Mouse (Mus musculus) embryonic facial prominence, embryonic 11.5 days (tissue): ENCODE measurements around the gene Ncl. TPM values are rescaled to one million over a fixed set of nuclear protein-coding genes. Genes with fewer than 3 reads are reported as not detected.

Source experiments
- ATAC-seq: fragments of 200-750 bp; cut with Nextera tagmentation; replicated peaks from 2 replicates; pipeline ENCODE4 v1.8.0; 2017; ENCODE audit warnings: low read depth; ENCODE audit not compliant: insufficient number of reproducible peaks, low FRiP score, low TSS enrichment
- DNase-seq: peaks from one replicate; pipeline ENCODE4 v3.0.0-alpha.2; 2015; ENCODE audit warnings: low spot score
- H3K27ac ChIP-seq: fragments of 300-500 bp; sonication (generic); replicated peaks from 2 replicates; pipeline ENCODE4 v1.5.1; 2014; ENCODE audit warnings: mild to moderate bottlenecking, low read depth, low read length, control low read depth
- H3K27me3 ChIP-seq: fragments of 300-500 bp; sonication (generic); 2 replicates; pipeline ENCODE4 v1.6.1; 2014; ENCODE audit warnings: mild to moderate bottlenecking, low read length, moderate library complexity, mixed read lengths; ENCODE audit not compliant: control insufficient read depth, insufficient read depth
- H3K36me3 ChIP-seq: fragments of 300-500 bp; sonication (generic); replicated peaks from 2 replicates; pipeline ENCODE4 v1.6.1; 2014; ENCODE audit warnings: low read depth, mild to moderate bottlenecking, low read length, moderate library complexity, mixed read lengths; ENCODE audit not compliant: control insufficient read depth, insufficient read depth
- H3K4me1 ChIP-seq: fragments of 300-500 bp; sonication (generic); 2 replicates; pipeline ENCODE4 v1.6.1; 2014; ENCODE audit warnings: low read length, mixed read lengths; ENCODE audit not compliant: control insufficient read depth, insufficient read depth
- H3K4me2 ChIP-seq: fragments of 300-500 bp; sonication (generic); 2 replicates; pipeline ENCODE4 v1.6.1; 2014; ENCODE audit warnings: low read depth, mild to moderate bottlenecking, control low read depth, low read length, moderate library complexity
- H3K4me3 ChIP-seq: fragments of 300-500 bp; sonication (generic); 2 replicates; pipeline ENCODE4 v1.5.1; 2014; ENCODE audit warnings: low read depth, low read length, control low read depth
- H3K9ac ChIP-seq: fragments of 300-500 bp; sonication (generic); replicated peaks from 2 replicates; pipeline ENCODE4 v1.6.1; 2014; ENCODE audit warnings: mild to moderate bottlenecking, control low read depth, low read length
- H3K9me3 ChIP-seq: fragments of 300-500 bp; sonication (generic); replicated peaks from 2 replicates; pipeline ENCODE4 v1.6.1; 2016; ENCODE audit warnings: mild to moderate bottlenecking, low read length, inconsistent platforms, mixed read lengths; ENCODE audit not compliant: control insufficient read depth
- WGBS: fragments of 180-500 bp; shearing (Covaris S2); extraction: QIAGEN DNeasy Blood & Tissue Kit; methylation state at CpG from one replicate; pipeline ENCODE4 v1.1.7; 2014; 5-methylcytosine and 5-hydroxymethylcytosine counted together
- polyA plus RNA-seq: library from polyadenylated mRNA; unstranded; fragments of >200 nt; fragmentation: Nextera tagmentation; extraction: Ambion mirVana; gene quantifications from 2 replicates; pipeline ENCODE4 v1.2.1, GENCODE M21; 2014

Gene Ncl
- 391 and 429 TPM in 2 replicates for polyA plus RNA-seq

DNA sequence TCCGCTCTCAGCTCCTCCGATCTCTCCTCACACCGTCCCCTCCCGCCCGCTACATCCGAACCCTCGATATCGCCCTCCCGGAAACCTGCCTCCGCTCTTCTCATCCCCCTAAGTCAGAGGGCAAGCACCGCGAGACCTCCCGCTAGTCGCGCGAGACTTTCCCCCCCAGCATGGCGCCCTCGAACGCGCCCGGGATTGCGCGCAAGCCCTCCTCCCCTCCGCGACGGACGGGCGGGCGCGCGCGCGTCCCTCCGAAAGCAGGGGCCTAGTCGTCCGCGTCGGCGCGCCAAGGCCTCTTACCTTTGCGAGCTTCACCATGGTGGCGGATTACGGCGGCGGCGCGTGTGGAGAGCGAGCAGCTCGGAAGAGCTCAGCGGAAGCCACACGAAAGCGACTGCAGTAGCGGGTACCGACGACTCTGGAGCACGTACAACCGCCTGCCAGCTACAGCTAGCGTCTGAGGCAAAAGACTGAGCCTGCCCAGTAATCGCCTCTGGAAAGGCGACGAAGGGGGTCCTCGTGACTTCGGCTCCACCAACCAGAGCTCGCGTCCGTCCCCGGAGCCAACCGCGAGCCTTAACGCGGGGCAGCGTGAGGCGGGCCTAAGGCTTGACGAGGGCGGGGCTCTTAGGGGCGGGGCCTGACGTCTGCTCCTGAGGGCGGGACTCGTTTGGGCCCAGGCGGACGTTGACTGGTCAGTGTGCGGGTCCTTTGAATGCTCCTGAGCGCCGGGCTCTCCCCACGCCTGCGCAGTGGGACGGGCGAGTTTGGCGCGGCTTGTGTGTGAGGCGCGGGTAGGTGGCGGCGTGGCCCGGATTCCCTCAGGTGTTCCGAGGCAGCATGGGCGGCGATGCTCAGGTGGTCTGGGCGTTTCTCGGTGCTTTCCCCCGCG, at the start of gene Ncl:
Gene Ncl, minus strand, starts transcription at position 495 of the 892 bp plus-strand sequence.
- Histone ChIP-seq H3K9me3 (no peaks in the 10 kb centered on the region), H3K27ac (peak within 1 kb of the TSS; percentile 90), H3K4me2 (peak within 1 kb of the TSS; percentile 73), H3K4me1 (no peaks in the 10 kb centered on the region), H3K36me3 (peaks cover 4% of the 10 kb centered on the region; the same call in 1 of the 2 replicates), H3K4me3 (peak within 1 kb of the TSS; percentile 68), H3K27me3 (no peaks in the 10 kb centered on the region), H3K9ac (peak within 1 kb of the TSS; percentile 91)
- ATAC-seq (peak; percentile 98), DNase-seq (peak; percentile 99)
- under 1% methylated on average over 97 of the region's 102 CpGs for WGBS

DNA sequence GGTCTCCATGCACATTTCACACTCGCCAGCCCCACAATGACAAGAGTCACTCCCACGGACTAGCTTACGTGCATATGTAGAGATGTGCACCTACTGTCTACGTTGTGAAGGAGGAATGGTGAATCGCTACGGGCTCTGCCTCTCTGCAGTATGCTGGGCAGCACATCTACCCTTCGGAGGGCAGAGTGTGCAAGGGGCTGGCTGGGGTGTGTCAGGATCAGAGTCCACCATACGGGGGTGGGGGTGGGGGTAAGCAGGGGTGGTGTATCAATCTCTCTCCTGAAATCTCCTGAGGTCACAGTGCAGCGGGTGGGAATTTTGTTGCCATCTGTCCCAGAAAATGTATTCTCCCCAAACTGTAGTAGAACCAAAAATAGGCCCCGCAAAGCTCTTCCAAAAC, 49.3 kb upstream of the Ncl start:
- no peak for ATAC-seq
- Histone ChIP-seq H3K27me3 (no peaks in the 10 kb centered on the region), H3K4me2 (no peak overlapping the region)

DNA sequence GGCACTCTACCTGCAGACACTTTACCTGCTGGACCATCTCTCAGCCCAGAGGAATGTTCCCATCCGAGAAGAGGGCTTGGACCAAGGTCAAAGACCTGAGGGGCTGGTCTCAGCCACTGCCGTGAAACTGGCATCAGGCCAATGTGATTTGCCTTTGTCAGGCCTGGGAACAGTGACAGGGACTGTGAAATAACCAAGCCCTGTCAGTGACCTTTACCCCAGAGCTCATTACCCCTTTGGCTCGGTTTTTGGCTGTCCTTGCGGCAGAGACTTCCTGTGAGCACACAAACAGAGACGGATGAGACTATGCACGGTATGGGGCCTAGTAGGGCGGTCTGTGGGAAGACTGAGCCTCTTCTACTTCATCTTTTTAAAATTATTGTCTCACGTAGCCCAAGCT, 47.7 kb upstream of the Ncl start:
- no peaks in the 10 kb centered on the region for H3K36me3 ChIP-seq
- no peak overlapping the region for H3K27ac ChIP-seq
- H3K4me1 ChIP-seq: no peaks in the 10 kb centered on the region
- DNase-seq (no peak), ATAC-seq (no peak)
- no peaks in the 10 kb centered on the region; the same call in 1 of the 2 replicates for H3K9me3 ChIP-seq
- no peak overlapping the region for H3K4me3 ChIP-seq
- WGBS: 57% methylated on average over 8 of the region's 8 CpGs
- no peak overlapping the region for H3K4me2 ChIP-seq
- H3K9ac ChIP-seq: no peak overlapping the region
- H3K27me3 ChIP-seq: no peaks in the 10 kb centered on the region

More for the DNA sequence above, 49.3 kb upstream of the Ncl start:
- Histone ChIP-seq H3K36me3 (no peaks in the 10 kb centered on the region), H3K9ac (no peak overlapping the region), H3K9me3 (no peaks in the 10 kb centered on the region; the same call in 1 of the 2 replicates), H3K4me3 (no peak overlapping the region), H3K27ac (no peak overlapping the region), H3K4me1 (no peaks in the 10 kb centered on the region)
- no peak for DNase-seq
- 80% methylated on average over 10 of the region's 10 CpGs for WGBS

DNA sequence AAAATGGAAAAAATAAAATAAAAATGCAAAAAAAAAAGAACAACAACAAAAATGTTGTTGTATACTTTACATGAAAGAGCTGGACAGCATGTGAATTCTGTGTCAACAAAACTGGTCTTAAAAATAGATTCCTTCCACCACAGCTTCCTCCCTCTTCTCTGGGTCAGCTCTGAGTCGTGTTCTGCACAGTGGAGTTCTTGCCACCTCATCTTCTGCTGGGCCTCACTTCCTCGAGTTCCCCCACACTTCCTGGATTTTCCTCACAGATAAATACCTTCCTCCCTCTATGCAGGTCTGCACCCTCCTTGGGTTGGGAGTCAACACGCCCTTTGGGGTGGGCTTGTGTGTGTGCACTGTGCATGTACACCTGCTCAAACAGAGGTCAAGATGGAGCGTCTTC, 47.1 kb upstream of the Ncl start:
- no peak overlapping the region for H3K9ac ChIP-seq
- ATAC-seq: no peak
- no peaks in the 10 kb centered on the region for H3K27me3 ChIP-seq
- 78% methylated on average over 4 of the region's 4 CpGs for WGBS
- no peaks in the 10 kb centered on the region for H3K4me1 ChIP-seq
- no peak overlapping the region for H3K4me2 ChIP-seq
- no peak for DNase-seq
- no peak overlapping the region for H3K4me3 ChIP-seq
- H3K27ac ChIP-seq: no peak overlapping the region
- H3K9me3 ChIP-seq: no peaks in the 10 kb centered on the region; the same call in 1 of the 2 replicates
- H3K36me3 ChIP-seq: no peaks in the 10 kb centered on the region

DNA sequence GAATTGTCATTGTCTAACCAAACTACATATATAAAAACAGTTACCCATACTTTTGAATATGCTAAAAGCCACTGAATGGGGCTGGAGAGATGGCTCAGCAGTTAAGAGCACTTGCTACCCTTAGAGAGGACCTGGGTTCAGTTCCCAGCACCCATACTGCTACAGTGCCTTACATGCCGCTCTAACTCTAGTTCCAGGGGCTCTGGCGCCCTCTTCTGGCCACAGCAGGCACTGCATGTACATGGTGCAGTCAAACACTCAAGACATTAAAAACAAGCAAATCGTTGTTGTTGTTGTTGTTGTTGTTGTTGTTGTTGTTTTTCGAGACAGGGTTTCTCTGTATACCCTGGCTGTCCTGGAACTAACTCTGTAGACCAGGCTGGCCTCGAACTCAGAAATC, 45.6 kb upstream of the Ncl start:
- H3K27ac ChIP-seq: no peak overlapping the region
- H3K4me2 ChIP-seq: no peak overlapping the region
- no peak overlapping the region for H3K4me3 ChIP-seq
- no peaks in the 10 kb centered on the region for H3K27me3 ChIP-seq
- H3K36me3 ChIP-seq: no peaks in the 10 kb centered on the region
- DNase-seq (no peak), ATAC-seq (no peak)
- no peaks in the 10 kb centered on the region for H3K4me1 ChIP-seq
- H3K9me3 ChIP-seq: no peaks in the 10 kb centered on the region; the same call in 1 of the 2 replicates
- H3K9ac ChIP-seq: no peak overlapping the region
- WGBS: 60% methylated on average over 5 of the region's 5 CpGs

DNA sequence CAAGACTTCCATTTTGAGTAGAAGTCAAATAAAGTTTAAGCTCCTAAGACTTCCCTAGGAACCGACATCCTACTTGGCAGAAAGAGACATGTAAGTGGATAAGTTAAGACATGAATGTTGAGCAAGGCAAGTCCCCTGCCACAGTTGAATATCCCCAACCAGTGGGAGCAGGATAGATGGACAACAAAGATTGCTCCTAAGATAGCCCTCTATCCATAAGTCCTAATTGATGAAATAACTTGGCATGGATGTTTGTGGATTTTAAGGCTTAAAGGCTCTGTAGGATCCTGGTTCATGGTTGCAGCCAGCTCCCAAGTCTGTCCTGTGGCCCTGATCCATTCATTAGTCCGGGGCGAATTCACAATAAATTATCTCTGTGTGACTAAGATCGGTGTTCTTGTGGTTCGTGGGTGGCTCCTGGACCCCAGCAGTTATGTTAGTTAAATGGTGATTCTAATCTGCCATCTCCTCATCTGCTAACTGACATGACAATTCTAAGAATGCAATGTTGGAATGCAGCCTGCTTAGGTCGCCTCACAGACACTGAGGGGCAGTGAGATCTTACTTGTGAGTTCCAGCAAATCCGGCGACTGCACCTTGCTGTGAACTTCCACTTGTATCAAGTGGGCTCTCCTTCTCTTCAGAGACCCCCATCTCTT, 41.0 kb upstream of the Ncl start:
- Histone ChIP-seq H3K9ac (no peak overlapping the region), H3K4me1 (no peaks in the 10 kb centered on the region), H3K9me3 (no peaks in the 10 kb centered on the region; the same call in 1 of the 2 replicates), H3K36me3 (no peaks in the 10 kb centered on the region), H3K27ac (no peak overlapping the region), H3K4me3 (no peak overlapping the region), H3K4me2 (no peak overlapping the region), H3K27me3 (no peaks in the 10 kb centered on the region)
- ATAC-seq: no peak
- no peak for DNase-seq
- WGBS: 72% methylated on average over 8 of the region's 8 CpGs

DNA sequence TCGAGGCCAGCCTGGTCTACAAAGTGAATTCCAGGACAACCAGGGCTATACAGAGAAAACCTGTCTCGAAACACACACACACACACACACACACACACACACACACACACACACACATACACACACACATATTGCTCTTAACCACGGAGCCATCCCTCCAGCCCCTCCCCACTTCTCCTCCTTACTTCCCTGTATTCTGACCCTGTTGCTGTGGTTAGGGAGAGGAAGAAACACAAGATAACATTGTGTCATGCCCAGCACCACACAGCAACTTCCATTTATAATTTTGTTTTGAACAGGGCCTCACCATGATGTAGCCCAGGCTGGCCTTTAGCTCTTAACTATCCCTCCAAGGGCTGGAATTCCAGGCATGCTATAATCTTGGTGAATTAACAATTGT, 40.1 kb upstream of the Ncl start:
- Histone ChIP-seq H3K4me3 (no peak overlapping the region), H3K9me3 (no peaks in the 10 kb centered on the region), H3K27me3 (no peaks in the 10 kb centered on the region), H3K9ac (no peak overlapping the region), H3K4me1 (no peaks in the 10 kb centered on the region), H3K27ac (no peak overlapping the region), H3K4me2 (no peak overlapping the region), H3K36me3 (no peaks in the 10 kb centered on the region)
- ATAC-seq: no peak
- DNase-seq: no peak
- WGBS: 80% methylated on average over 2 of the region's 3 CpGs

DNA sequence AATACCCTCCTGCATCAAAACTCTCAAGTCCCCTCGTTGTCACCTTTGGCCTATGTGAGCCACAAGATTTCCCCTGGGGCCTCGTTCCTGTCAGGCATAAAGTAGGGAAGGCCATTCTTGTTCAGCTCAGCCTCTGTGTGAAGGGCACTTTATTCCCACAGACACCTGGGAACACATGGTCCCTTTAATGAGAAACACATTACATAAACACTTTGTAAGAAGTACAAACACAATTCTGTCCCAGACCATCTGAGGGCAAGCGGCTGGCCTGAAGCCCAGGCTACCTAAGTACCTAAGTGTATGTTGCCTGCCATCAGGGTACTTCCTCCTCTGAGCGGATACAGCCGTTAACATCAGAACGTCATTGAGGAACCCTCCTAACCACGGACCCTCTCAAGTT, 39.0 kb upstream of the Ncl start:
- H3K36me3 ChIP-seq: no peaks in the 10 kb centered on the region
- H3K9me3 ChIP-seq: no peaks in the 10 kb centered on the region
- no peaks in the 10 kb centered on the region for H3K27me3 ChIP-seq
- H3K4me1 ChIP-seq: no peaks in the 10 kb centered on the region
- no peak overlapping the region; the same call in 1 of the 2 replicates for H3K9ac ChIP-seq
- 24% methylated on average over 7 of the region's 7 CpGs for WGBS
- H3K4me3 ChIP-seq: no peak overlapping the region
- no peak overlapping the region for H3K27ac ChIP-seq
- H3K4me2 ChIP-seq: no peak overlapping the region
- ATAC-seq (no peak), DNase-seq (peak; percentile 49)
